Mouse (Mus musculus) midbrain, postnatal 0 days (tissue): ENCODE measurements at regions not wholly inside any gene's neighbourhood (a gene's known extent, or its start where the extent isn't known, plus 50 kb on each side); places are given as distances from the start of the nearest gene placed in this dataset.
"Not testable (repeated sequence)": the region's sequence is repeated elsewhere in the genome, so short reads cannot be mapped to it uniquely, and the experiment has no call there.

ENCODE experiments used
- ATAC-seq: fragments of 200-750 bp; cut with Nextera tagmentation; 2 replicates; pipeline ENCODE4 v1.8.0; 2017; ENCODE audit warnings: moderate number of reproducible peaks, mild to moderate bottlenecking, moderate TSS enrichment, moderate library complexity; ENCODE audit not compliant: low FRiP score
- DNase-seq: peaks from one replicate; pipeline ENCODE4 v3.0.0-alpha.2; 2015; ENCODE audit warnings: low spot score
- H3K27ac ChIP-seq: fragments of 300-500 bp; sonication (generic); 2 replicates; pipeline ENCODE4 v1.5.1; 2014; ENCODE audit warnings: low read depth, mild to moderate bottlenecking, low read length, mixed read lengths
- H3K27me3 ChIP-seq: fragments of 300-500 bp; sonication (generic); 2 replicates; pipeline ENCODE4 v1.6.1; 2014; ENCODE audit warnings: low read length, control low read depth, mixed read lengths; ENCODE audit not compliant: insufficient read depth
- H3K36me3 ChIP-seq: fragments of 300-500 bp; sonication (generic); 2 replicates; pipeline ENCODE4 v1.6.1; 2014; ENCODE audit warnings: low read length, control low read depth, mixed read lengths; ENCODE audit not compliant: insufficient read depth
- H3K4me1 ChIP-seq: fragments of 300-500 bp; sonication (generic); 2 replicates; pipeline ENCODE4 v1.6.1; 2014; ENCODE audit warnings: mild to moderate bottlenecking, control low read depth, antibody characterized with exemption, low read length, mixed read lengths; ENCODE audit not compliant: insufficient read depth
- H3K4me2 ChIP-seq: fragments of 300-500 bp; sonication (generic); 2 replicates; pipeline ENCODE4 v1.6.1; 2014; ENCODE audit warnings: low read depth, mild to moderate bottlenecking, low read length, mixed read lengths; ENCODE audit not compliant: poor library complexity, severe bottlenecking
- H3K4me3 ChIP-seq: fragments of 300-500 bp; sonication (generic); 2 replicates; pipeline ENCODE4 v1.5.1; 2014; ENCODE audit warnings: low read depth, mild to moderate bottlenecking, low read length, moderate library complexity
- H3K9ac ChIP-seq: fragments of 300-500 bp; sonication (generic); replicated peaks from 2 replicates; pipeline ENCODE4 v1.6.1; 2014; ENCODE audit warnings: mild to moderate bottlenecking, low read length, moderate library complexity, mixed read lengths; ENCODE audit not compliant: poor library complexity, severe bottlenecking
- H3K9me3 ChIP-seq: fragments of 300-500 bp; sonication (generic); 2 replicates; pipeline ENCODE4 v1.6.1; 2016; ENCODE audit warnings: low read length, control low read depth
- CTCF ChIP-seq: IDR thresholded peaks from 2 replicates; pipeline ENCODE4 v1.5.1; 2016; ENCODE audit warnings: antibody characterized with exemption, mild to moderate bottlenecking
- WGBS: fragments of 180-500 bp; shearing (Covaris S2); extraction: QIAGEN DNeasy Blood & Tissue Kit; methylation state at CpG from one replicate; pipeline ENCODE4 v1.1.7; 2014; 5-methylcytosine and 5-hydroxymethylcytosine counted together

- H3K36me3 ChIP-seq, H3K9ac ChIP-seq, ATAC-seq, H3K27me3 ChIP-seq, H3K27ac ChIP-seq, H3K9me3 ChIP-seq, H3K4me1 ChIP-seq, H3K4me2 ChIP-seq, H3K4me3 ChIP-seq: not testable (repeated sequence)
- whole genome bisulfite sequencing = 88% methylated on average over 7 of the region's 9 CpGs
- peak; percentile 6 for DNase-seq
Observed at GRCm38 (mm10) chrY:4150031-4150430, 378.6 kb downstream of the Gm3376 start.

- H3K9ac ChIP-seq, H3K4me3 ChIP-seq, H3K9me3 ChIP-seq, H3K27ac ChIP-seq, H3K4me2 ChIP-seq, H3K4me1 ChIP-seq, H3K36me3 ChIP-seq, ATAC-seq, H3K27me3 ChIP-seq, DNase-seq: not testable (repeated sequence)
- 93% methylated on average over 6 of the region's 7 CpGs for WGBS
Observed at GRCm38 (mm10) chrY:4150681-4151080, 379.2 kb downstream of the Gm3376 start.

DNA sequence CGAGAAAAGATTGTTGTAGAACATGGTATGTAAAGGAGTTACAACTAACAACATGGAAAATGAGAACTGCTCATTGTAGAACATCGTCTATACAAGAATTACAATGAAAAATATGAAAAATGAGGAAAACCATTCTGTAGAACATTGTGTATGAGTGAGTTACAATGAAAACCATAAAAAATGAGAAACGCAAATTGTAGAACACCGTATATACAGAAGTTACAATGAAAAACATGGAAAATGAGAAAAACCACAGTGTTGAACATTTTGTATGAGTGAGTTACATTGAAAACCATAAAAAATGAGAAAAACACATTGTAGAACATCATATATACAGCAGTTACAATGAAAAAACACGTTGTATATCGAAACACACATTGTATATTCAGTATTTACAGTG, 381.5 kb downstream of the Gm3376 start:
- not testable (repeated sequence) for DNase-seq, H3K4me3 ChIP-seq, H3K9ac ChIP-seq, ATAC-seq, H3K36me3 ChIP-seq, H3K27me3 ChIP-seq, H3K27ac ChIP-seq, H3K4me2 ChIP-seq, H3K4me1 ChIP-seq, H3K9me3 ChIP-seq
- WGBS = 82% methylated on average over 6 of the region's 6 CpGs

DNA sequence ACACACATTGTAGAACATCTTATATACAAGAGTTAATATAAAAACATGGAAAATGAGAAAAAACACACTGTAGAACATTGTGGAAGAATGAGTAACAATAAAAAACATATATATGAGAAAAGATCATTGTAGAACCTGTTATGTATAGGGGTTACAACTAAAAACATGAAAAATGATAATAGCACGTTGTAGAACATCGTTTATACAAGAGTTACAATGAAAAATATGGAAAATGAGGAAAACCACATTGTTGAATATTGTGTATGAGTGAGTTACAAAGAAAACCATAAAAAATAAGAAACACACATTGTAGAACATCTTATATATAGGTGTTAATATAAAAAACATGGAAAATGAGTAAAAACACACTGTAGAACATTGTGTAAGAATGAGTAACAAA, 388.9 kb downstream of the Gm3376 start:
- 75% methylated on average over 2 of the region's 2 CpGs for WGBS
- Histone ChIP-seq H3K27ac (no peak overlapping the region), H3K9me3 (no peaks in the 10 kb centered on the region), H3K27me3 (no peaks in the 10 kb centered on the region), H3K36me3 (no peaks in the 10 kb centered on the region), H3K4me3 (no peak overlapping the region), H3K9ac (no peak overlapping the region), H3K4me2 (no peak overlapping the region), H3K4me1 (no peaks in the 10 kb centered on the region)
- no peak for TF ChIP-seq CTCF
- DNase-seq (no peak), ATAC-seq (no peak)
